Mouse (Mus musculus) embryonic facial prominence, embryonic 10.5 days (tissue): ENCODE measurements around the gene Ldlrad3. TPM values are rescaled to one million over a fixed set of nuclear protein-coding genes. Genes with fewer than 3 reads are reported as not detected.

ENCODE experiments used
- DNase-seq: peaks from one replicate; pipeline ENCODE4 v3.0.0-alpha.2; 2017; ENCODE audit warnings: low spot score
- H3K27ac ChIP-seq: fragments of 300-500 bp; sonication (generic); replicated peaks from 2 replicates; pipeline ENCODE4 v1.5.1; 2016; ENCODE audit warnings: mild to moderate bottlenecking
- H3K27me3 ChIP-seq: fragments of 300-500 bp; sonication (generic); replicated peaks from 2 replicates; pipeline ENCODE4 v1.6.1; 2016; ENCODE audit warnings: low read depth, mild to moderate bottlenecking; ENCODE audit not compliant: poor library complexity, severe bottlenecking
- H3K36me3 ChIP-seq: fragments of 300-500 bp; sonication (generic); replicated peaks from 2 replicates; pipeline ENCODE4 v1.6.1; 2016; ENCODE audit warnings: mild to moderate bottlenecking, moderate library complexity
- H3K4me1 ChIP-seq: fragments of 300-500 bp; sonication (generic); 2 replicates; pipeline ENCODE4 v1.6.1; 2016
- H3K4me3 ChIP-seq: fragments of 300-500 bp; sonication (generic); 2 replicates; pipeline ENCODE4 v1.5.1; 2016; ENCODE audit warnings: mild to moderate bottlenecking, moderate library complexity
- H3K9me3 ChIP-seq: fragments of 300-500 bp; sonication (generic); 2 replicates; pipeline ENCODE4 v1.6.1; 2016; ENCODE audit warnings: mild to moderate bottlenecking
- WGBS: fragments of 180-500 bp; shearing (Covaris S2); methylation state at CpG from one replicate; pipeline ENCODE4 v1.1.7; 2016; 5-methylcytosine and 5-hydroxymethylcytosine counted together
- polyA plus RNA-seq: library from polyadenylated mRNA; unstranded; fragments of >200 nt; fragmentation: Nextera tagmentation; extraction: Ambion mirVana; gene quantifications from 2 replicates; pipeline ENCODE4 v1.2.1, GENCODE M21; 2016

The Ldlrad3 gene
- polyA plus RNA-seq, 1 experiment from 2014 or later, result 56.5 TPM

GRCm38 (mm10) chr2:102153516-102153915 is 32.7 kb downstream of the Ldlrad3 start:
- WGBS, result 84% methylated on average over 4 of the region's 4 CpGs
- no peak overlapping the region for H3K27ac ChIP-seq
- no peak overlapping the region for H3K4me3 ChIP-seq
- no peaks in the 10 kb centered on the region for H3K27me3 ChIP-seq
- H3K4me1 ChIP-seq, result peaks cover 63% of the 10 kb centered on the region
- H3K9me3 ChIP-seq, result no peaks in the 10 kb centered on the region
- peaks cover 1% of the 10 kb centered on the region for H3K36me3 ChIP-seq
- DNase-seq, result no peak

- WGBS, result 88% methylated on average over 5 of the region's 5 CpGs
Observed at GRCm38 (mm10) chr2:102152851-102153250, 33.3 kb downstream of the Ldlrad3 start.

GRCm38 (mm10) chr2:102149058-102149457 is 37.1 kb downstream of the Ldlrad3 start:
- Histone ChIP-seq H3K27ac (no peak overlapping the region), H3K4me3 (no peak overlapping the region), H3K9me3 (no peaks in the 10 kb centered on the region), H3K36me3 (peaks cover 7% of the 10 kb centered on the region; the same call in 1 of the 2 replicates), H3K27me3 (no peaks in the 10 kb centered on the region), H3K4me1 (peaks cover 27% of the 10 kb centered on the region)
- no peak for DNase-seq
- 89% methylated on average over 2 of the region's 2 CpGs for WGBS

More at GRCm38 (mm10) chr2:102152851-102153250, 33.3 kb downstream of the Ldlrad3 start:
- DNase-seq, result no peak
- Histone ChIP-seq H3K4me3 (no peak overlapping the region), H3K27me3 (no peaks in the 10 kb centered on the region), H3K36me3 (no peaks in the 10 kb centered on the region), H3K27ac (no peak overlapping the region), H3K9me3 (no peaks in the 10 kb centered on the region), H3K4me1 (peaks cover 60% of the 10 kb centered on the region)

GRCm38 (mm10) chr2:102148093-102148492 is 38.1 kb downstream of the Ldlrad3 start:
- no peaks in the 10 kb centered on the region for H3K27me3 ChIP-seq
- no peak overlapping the region for H3K4me3 ChIP-seq
- WGBS, result 89% methylated on average over 6 of the region's 6 CpGs
- no peak overlapping the region for H3K27ac ChIP-seq
- no peak for DNase-seq
- H3K9me3 ChIP-seq, result no peaks in the 10 kb centered on the region
- peaks cover 7% of the 10 kb centered on the region; the same call in 1 of the 2 replicates for H3K36me3 ChIP-seq
- peaks cover 30% of the 10 kb centered on the region for H3K4me1 ChIP-seq

- no peak overlapping the region for H3K27ac ChIP-seq
- H3K36me3 ChIP-seq, result peaks cover 7% of the 10 kb centered on the region; the same call in 1 of the 2 replicates
Observed at GRCm38 (mm10) chr2:102147561-102147960, 38.6 kb downstream of the Ldlrad3 start.

GRCm38 (mm10) chr2:102146386-102146785 is 39.8 kb downstream of the Ldlrad3 start:
- Histone ChIP-seq H3K9me3 (no peaks in the 10 kb centered on the region), H3K4me3 (no peak overlapping the region), H3K27me3 (no peaks in the 10 kb centered on the region), H3K36me3 (peaks cover 7% of the 10 kb centered on the region; the same call in 1 of the 2 replicates), H3K4me1 (peaks cover 22% of the 10 kb centered on the region), H3K27ac (no peak overlapping the region)
- DNase-seq, result no peak
- 89% methylated on average over 8 of the region's 8 CpGs for WGBS

More at GRCm38 (mm10) chr2:102147561-102147960, 38.6 kb downstream of the Ldlrad3 start:
- H3K27me3 ChIP-seq, result no peaks in the 10 kb centered on the region
- peaks cover 31% of the 10 kb centered on the region for H3K4me1 ChIP-seq
- H3K9me3 ChIP-seq, result no peaks in the 10 kb centered on the region
- H3K4me3 ChIP-seq, result no peak overlapping the region
- WGBS, result 83% methylated on average over 4 of the region's 4 CpGs
- no peak for DNase-seq

GRCm38 (mm10) chr2:102145036-102145435 is 41.1 kb downstream of the Ldlrad3 start:
- WGBS, result 89% methylated on average over 3 of the region's 3 CpGs
- no peaks in the 10 kb centered on the region for H3K27me3 ChIP-seq
- no peak overlapping the region for H3K27ac ChIP-seq
- H3K4me1 ChIP-seq, result peaks cover 28% of the 10 kb centered on the region
- H3K9me3 ChIP-seq, result no peaks in the 10 kb centered on the region
- DNase-seq, result no peak
- no peak overlapping the region for H3K4me3 ChIP-seq
- peaks cover 7% of the 10 kb centered on the region; the same call in 1 of the 2 replicates for H3K36me3 ChIP-seq

- H3K36me3 ChIP-seq, result peaks cover 7% of the 10 kb centered on the region; the same call in 1 of the 2 replicates
- H3K4me1 ChIP-seq, result peaks cover 35% of the 10 kb centered on the region
- H3K4me3 ChIP-seq, result no peak overlapping the region
- 96% methylated on average over 1 of the region's 1 CpGs for WGBS
- no peak for DNase-seq
- H3K27me3 ChIP-seq, result no peaks in the 10 kb centered on the region
- H3K27ac ChIP-seq, result no peak overlapping the region
- H3K9me3 ChIP-seq, result no peaks in the 10 kb centered on the region
Observed at GRCm38 (mm10) chr2:102144311-102144710, 41.9 kb downstream of the Ldlrad3 start.

GRCm38 (mm10) chr2:102142654-102143271 is 43.4 kb downstream of the Ldlrad3 start:
- no peak for DNase-seq
- H3K27ac ChIP-seq, result no peak overlapping the region
- no peaks in the 10 kb centered on the region for H3K27me3 ChIP-seq
- no peaks in the 10 kb centered on the region for H3K9me3 ChIP-seq
- H3K4me3 ChIP-seq, result no peak overlapping the region
- peaks cover 50% of the 10 kb centered on the region for H3K4me1 ChIP-seq
- H3K36me3 ChIP-seq, result peaks cover 7% of the 10 kb centered on the region; the same call in 1 of the 2 replicates
- WGBS, result 72% methylated on average over 14 of the region's 14 CpGs

GRCm38 (mm10) chr2:102142197-102142623 is 44.0 kb downstream of the Ldlrad3 start:
- Histone ChIP-seq H3K4me3 (no peak overlapping the region), H3K36me3 (peaks cover 7% of the 10 kb centered on the region; the same call in 1 of the 2 replicates), H3K27me3 (no peaks in the 10 kb centered on the region), H3K4me1 (peaks cover 51% of the 10 kb centered on the region), H3K9me3 (no peaks in the 10 kb centered on the region), H3K27ac (no peak overlapping the region)
- WGBS, result 81% methylated on average over 4 of the region's 4 CpGs
- no peak for DNase-seq

- no peaks in the 10 kb centered on the region for H3K9me3 ChIP-seq
- no peak overlapping the region for H3K4me3 ChIP-seq
- 82% methylated on average over 2 of the region's 2 CpGs for WGBS
- H3K4me1 ChIP-seq, result peaks cover 61% of the 10 kb centered on the region
- H3K27ac ChIP-seq, result no peak overlapping the region
- peaks cover 7% of the 10 kb centered on the region; the same call in 1 of the 2 replicates for H3K36me3 ChIP-seq
- DNase-seq, result no peak
- no peaks in the 10 kb centered on the region for H3K27me3 ChIP-seq
Observed at GRCm38 (mm10) chr2:102141199-102141598, 45.0 kb downstream of the Ldlrad3 start.

GRCm38 (mm10) chr2:102137922-102138321 is 48.3 kb downstream of the Ldlrad3 start:
- H3K9me3 ChIP-seq, result no peaks in the 10 kb centered on the region
- no peak for DNase-seq
- H3K27ac ChIP-seq, result no peak overlapping the region
- H3K4me3 ChIP-seq, result no peak overlapping the region
- H3K4me1 ChIP-seq, result peaks cover 81% of the 10 kb centered on the region
- 48% methylated on average over 6 of the region's 6 CpGs for WGBS
- H3K27me3 ChIP-seq, result no peaks in the 10 kb centered on the region
- no peaks in the 10 kb centered on the region for H3K36me3 ChIP-seq

- 77% methylated on average over 3 of the region's 3 CpGs for WGBS
- DNase-seq, result no peak
- Histone ChIP-seq H3K27ac (no peak overlapping the region), H3K4me3 (no peak overlapping the region), H3K36me3 (no peaks in the 10 kb centered on the region), H3K27me3 (no peaks in the 10 kb centered on the region), H3K9me3 (no peaks in the 10 kb centered on the region), H3K4me1 (peaks cover 91% of the 10 kb centered on the region)
Observed at GRCm38 (mm10) chr2:102136184-102136583, 50.0 kb downstream of the Ldlrad3 start.
